Mouse (Mus musculus) T-helper 17 cell (primary cell): ENCODE results near the gene Wdfy3.

Experiments
- in situ Hi-C, 2 experiments: fragments of 300-600 bp; cut with MboI, MseI; formaldehyde crosslinking; loops; 1 replicate in 1 of 2; 2 replicates in 1 of 2; pipeline ENCODE4 v1.15.1; 2025; ENCODE audit warnings: high pct_unique_total_duplicates in 2 of 2

Gene Wdfy3

GRCm38 (mm10) chr5:101784787-101785186 lies 284.9 kb downstream of the Wdfy3 start:
- in situ Hi-C loops: loop anchor here in 1 of 2 experiments (10.0 kb wide), 1 partner anchor 1840 kb away; no protein-coding TSS in a partner anchor

- in situ Hi-C loops: loop anchor here in 1 of 2 experiments (10.0 kb wide), 1 partner anchor 1840 kb away; no protein-coding TSS in a partner anchor
These were observed 285.4 kb downstream of the Wdfy3 start for GRCm38 (mm10) chr5:101784328-101784727.
